Mouse (Mus musculus) left cerebral cortex, adult 11 months (tissue): ENCODE measurements around the gene Selplg.
"Not testable (repeated sequence)": the region's sequence is repeated elsewhere in the genome, so short reads cannot be mapped to it uniquely, and the experiment has no call there.

Experiments used
- DNase-seq: peaks from one replicate; pipeline ENCODE4 v3.0.0; 2022; ENCODE audit warnings: low spot score

Selplg gene

DNA sequence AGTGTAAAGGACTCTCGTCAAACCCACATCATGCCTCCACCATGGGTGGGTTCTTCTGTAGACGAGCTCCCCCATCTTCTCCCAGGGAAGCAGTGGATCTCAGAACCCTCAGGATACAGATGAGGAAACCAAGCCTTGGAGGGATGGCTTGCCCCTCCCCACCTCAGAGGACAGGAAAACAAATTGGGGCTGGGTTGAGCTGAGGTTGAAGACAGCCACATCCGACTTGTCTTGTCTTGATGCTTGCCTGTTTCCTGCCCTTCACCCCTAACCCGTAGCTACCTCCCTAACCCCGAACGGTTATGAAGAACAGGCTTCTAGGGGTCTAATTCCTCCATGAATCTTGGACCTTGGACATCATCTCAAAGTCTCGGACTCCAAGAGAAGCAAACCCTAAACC lies 6.9 kb downstream of the Selplg start:
- no peak for DNase-seq

DNA sequence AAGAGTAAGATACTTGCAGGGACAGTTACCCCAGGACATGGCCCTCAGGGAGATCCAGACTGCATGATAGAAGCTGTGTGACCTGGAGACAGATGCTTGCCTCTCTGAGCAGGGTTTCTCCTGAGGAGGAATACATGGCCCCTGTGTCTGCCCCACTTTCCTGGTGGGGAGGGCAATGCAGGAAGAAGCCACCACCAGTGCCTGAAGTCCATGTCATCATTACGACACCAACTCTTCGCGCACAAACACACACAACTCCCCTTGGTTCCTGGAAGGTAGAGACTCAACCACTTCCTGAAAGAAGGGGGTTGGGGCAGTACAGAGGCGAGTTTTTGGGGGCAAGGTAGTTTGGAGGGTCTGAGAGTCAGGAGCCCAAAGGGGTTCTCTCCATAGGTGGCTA lies 8.2 kb downstream of the Selplg start:
- DNase-seq = no peak

DNA sequence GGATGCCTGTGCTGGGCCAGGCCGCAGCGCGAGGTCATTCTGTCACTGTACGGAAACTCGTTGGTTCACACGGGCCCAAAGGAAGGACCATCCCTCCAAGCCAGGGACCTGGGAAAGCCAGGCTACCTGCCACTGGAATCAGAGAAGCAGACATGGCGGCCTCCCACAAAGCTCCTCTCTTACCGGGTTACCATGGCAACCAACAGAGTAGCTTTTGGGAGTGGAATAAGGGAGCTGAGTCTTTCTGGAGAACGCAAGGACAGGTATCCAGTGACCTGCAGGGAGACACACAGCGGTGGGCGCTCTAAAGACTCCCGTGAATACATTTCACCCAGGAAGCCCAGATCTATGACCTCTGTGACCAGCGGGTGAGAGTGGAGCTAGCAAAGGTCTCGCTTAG lies 13.9 kb downstream of the Selplg start:
- no peak for DNase-seq

DNA sequence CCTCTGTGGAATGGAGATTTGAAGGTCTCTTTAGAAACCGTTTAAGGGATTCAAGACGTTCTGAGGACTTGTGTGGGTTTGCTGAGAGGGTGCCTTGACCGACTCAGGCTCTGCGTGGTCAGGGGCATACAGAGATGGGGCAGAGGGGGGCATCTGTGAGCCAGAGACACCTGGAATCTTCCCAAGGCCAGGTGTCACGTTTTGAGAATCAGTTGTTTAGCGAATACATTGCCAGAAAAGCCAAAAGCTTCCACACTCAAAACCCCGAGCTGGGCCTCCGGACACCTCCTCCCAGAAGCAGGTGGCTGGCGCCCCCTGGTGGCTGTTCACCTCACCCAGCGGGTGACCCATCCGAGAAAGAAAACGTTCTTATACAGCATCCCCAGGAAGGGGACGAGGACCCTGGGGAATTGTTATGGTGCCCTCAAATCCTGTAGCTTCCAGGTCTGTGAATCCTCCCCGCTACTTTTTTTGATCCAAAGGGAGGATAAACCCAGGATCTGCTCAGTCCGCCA lies 16.7 kb downstream of the Selplg start:
- DNase-seq = no peak

DNA sequence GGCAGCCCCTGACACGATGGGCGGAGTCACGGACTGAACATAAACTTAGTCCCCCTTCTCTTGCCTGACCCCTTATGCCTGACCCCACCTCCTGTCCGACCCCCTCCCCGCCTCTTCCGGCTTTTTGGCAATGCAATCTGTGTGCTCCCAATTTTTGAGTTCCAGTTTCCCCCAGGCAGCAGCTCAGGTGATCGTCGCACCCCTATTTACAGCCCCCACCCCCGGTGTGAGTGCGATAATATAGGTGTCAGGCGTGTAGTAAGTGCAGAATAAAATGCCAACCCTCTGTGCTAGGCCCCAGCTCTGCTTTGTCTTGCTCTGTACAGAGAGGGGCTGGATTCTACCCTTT lies 17.4 kb downstream of the Selplg start:
- DNase-seq = no peak

DNA sequence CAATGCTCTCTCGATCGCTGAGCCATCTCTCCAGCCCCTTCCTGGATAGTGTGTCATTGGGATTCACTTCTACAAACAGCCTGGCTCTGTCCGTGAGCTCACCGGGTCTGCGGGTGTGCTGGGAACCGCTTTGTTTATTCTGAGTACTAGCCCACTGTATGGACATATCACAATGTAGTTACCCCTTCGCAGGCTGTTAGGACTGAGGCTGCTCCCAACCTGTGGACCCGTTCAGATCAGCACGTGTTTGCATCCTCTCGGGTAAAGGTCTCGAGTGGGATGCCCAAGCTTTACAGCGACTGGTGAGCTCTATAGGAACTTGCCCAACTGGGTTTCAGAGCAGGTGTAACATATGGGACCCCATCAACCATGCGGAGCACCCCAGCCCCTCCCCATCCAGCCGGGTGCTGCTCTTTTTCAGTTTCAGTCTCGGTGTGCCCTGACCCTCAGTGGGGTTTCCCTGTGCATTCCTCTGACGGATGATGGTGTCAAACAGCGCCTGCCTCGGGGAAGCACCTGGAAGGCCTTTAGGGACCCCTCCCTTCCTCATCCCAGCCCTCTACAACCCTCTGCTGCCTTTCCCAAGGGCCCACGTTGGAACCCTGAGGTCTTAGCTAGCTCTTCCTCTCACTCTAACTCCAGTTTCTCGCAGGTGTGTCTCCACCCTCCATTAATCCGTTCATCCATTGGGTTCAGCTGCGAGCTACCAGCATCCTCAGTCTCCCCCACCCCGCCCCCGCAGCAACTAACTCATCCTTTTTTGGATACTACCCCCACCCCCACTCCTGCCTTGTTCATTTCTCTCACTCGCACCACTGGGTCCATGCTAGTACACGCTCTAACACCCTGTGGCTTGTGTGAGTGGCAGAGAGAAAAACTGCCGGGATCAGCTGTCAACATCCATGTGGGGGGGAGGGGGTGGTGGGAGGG lies 18.1 kb downstream of the Selplg start:
- DNase-seq = no peak

DNA sequence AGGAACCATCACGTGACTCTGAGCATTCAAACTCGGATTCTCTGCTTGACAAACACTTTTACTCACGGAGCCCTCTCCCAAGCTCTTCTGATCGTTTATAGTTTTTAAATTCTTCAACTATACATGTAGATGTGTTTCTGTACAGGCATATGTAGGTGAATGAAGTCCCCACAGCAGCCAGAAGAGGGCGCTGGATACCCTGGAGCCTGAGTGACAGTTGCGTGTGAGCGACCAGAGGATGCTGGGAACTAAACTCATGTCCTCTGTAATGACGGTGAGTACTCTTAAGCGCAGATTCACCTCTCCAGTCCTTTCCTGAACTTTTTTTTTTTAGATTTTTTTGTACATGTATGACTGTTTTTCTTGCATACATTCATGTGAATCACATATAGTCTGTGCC lies 18.8 kb downstream of the Selplg start:
- no peak for DNase-seq

DNA sequence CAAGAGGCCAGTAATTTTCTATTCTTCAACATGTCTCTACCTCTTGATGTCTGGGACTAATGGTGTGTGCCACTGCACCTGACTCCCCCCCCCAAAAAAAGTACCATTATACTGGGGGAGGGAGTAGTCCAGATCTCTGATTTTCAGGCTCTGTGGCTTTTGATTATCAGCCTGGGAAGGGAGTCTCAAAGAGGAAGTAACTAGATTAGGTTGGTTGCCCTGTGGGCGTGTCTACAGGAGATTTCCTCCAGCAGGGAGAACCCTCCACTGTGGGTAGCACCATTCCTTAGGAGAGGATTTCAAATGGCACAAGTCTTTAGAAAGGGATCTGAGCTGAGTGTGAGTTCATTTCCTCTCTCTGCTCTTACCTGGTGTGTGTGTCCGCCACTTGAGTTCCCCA lies 19.8 kb downstream of the Selplg start:
- no peak for DNase-seq

DNA sequence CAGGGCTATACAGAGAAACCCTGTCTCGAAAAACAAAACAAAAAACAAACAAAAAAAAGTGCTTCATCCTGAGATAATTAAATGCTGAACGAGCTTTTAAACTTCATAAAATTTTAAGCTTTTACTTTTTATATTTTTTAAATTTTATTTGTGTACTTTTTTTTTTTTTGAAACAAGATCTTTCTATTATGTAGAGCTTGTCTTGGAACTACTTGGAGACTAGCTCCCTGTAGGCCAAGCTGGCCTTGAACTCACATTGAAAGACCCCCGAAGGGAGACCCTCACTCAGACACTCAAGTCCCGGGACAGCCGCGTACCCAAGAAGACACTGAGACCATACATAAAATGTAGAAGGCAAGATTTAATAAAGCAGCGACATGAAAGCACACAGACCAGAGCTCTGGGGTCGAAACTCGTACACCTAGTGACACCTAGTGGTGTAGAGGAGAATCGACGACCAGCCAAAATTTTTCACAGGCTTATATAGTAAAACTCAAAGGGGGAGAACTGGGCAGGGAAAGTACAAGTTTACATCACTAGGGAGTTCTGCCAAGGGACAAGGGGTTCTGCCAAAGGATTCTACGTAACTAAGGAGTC lies 20.5 kb downstream of the Selplg start:
- DNase-seq = not testable (repeated sequence)

DNA sequence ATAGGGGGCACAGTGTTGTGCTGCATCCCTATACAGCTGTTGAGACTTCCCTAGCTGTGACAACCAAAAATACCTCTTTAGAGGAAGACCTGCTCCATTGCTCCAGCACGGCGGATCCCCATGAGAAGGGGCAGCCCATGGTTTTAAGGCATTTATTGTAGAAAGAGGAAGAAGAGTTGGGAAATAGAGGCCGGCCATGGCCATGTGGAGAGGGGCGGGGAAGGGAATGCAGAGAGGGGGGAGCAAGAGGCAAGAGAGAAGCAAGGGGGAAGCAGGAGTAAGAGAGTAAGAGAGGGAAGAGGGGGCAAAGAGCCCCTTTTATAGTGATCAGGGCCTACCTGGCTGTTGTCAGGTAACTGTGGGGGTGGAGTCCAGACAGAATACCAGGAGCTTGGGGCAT lies 22.3 kb downstream of the Selplg start:
- DNase-seq = no peak

DNA sequence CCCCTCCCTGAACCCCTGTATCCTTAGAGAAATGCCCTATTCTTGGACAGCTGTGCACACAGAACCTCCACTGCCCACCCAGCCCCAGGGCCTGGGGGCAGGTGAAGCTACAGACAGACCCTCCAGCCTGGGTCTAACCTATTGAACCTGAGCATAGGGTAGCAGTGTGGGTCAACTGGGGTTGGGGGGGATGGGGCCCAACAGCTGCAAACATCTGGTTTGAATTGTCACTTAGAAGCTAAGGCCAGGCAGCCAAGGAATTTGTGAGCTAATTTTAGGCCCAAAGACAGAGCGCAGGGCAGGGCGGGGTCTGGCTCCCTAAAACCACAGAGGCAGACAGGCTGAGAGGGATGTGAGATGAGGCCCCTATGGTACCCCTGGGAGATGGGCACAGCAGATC lies 24.3 kb downstream of the Selplg start:
- DNase-seq = no peak

DNA sequence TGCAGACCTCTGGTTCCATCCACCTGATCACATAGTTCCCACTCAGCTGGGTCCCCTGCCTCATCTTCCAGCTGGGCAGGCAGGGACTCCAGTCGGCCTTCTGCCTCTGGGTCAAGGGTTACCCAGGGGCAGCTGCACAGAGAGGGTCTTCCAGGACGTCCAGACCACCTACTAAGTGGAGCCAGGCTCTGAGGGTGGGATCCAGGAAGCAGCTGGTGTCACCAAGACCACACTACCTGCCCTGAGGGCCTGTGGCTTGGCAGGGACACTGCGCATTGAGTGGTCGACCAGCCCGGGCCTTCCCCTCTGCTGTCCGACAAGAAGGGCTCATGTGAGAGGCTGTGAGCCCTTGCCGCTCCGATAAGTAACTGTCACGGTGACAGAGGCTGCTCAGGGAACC lies 24.7 kb downstream of the Selplg start:
- DNase-seq = no peak

DNA sequence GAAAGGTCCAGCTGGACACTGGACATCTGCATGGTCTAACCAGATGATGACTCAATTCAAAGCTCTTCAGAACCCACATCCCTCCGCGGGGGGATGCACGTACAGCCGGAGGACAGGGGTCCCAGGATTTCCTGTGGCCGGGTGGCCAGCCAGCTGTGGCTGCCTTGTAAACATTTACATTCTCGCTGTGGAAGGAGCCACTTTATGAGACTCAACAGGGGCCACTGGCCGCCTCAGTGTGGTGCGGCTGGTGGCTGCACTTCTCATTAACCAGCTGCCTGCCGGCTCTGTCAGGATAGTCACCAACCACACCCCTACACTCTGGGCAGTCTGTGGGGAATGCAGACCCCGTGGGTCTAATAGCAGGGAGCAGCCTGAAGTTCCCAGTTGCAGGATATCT lies 26.0 kb downstream of the Selplg start:
- DNase-seq = no peak

DNA sequence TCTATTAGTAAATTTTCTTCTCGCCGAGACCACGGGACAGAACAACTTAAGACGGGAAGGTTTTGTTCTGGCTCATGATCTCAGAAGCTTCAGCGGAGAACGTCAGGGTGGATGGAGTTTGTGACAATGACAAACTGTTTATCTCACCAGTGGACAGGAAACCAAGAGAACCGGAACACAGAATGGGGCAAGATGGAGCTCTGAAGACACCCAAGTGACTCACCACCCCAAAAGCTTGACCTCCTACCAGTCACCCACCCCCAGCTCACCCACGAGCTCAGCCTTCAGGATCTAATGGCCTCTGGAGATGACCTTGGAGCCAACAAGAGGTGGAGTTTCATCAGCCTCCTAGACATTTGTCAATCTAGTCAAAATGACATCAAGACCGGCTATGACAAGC lies 27.1 kb downstream of the Selplg start:
- DNase-seq = no peak

DNA sequence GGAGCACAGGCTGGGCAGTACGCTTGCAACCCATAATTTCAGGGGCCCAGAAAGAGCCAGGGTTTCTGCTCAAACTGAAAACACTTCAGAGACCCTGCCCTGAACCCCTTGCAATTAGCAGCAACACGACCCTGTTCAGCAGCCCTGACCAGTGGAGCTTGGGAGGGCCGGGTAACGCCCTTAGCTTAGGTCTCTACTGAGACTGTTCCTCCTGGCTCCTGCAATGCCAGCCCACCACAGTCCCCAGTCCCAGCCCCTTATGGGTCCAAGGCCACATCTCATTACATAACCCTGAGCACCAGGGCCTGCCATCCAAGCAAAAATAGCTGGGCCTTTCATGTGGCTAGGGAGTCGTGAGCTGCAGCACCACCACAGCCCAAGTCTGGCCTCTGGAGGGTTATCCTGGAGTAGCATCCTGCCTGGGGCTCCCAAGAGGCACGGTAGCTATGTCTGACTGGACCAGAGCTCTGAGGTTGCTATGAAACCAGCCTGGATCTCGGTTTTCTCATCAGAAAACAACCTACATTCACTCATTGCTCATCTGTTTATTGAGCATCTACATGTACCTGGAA lies 28.0 kb downstream of the Selplg start:
- DNase-seq = no peak

DNA sequence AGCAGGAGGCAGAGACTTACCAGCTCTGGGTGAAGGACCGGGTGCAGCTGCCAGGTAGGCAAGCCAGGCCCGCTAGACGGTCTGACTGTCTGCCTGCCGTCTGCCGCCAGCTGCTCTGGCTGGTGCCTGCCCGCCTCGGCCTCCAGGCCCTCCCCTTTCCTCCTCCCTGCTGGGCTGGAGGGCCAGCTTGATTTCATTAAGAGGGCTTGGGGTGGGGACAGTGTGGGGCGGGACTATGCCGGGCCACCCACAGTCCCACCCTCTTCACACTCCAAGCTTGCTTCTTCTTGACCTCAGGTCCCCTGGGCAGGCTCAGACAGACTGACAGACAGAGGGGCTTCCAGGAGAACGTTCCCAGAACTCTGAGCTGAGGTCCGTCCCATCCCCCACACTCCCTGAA lies 32.2 kb downstream of the Selplg start, which contains the start of gene Tmem119:
Gene Tmem119, minus strand, starts transcription at position 237 of the 400 bp plus-strand sequence.
- DNase-seq = no peak

DNA sequence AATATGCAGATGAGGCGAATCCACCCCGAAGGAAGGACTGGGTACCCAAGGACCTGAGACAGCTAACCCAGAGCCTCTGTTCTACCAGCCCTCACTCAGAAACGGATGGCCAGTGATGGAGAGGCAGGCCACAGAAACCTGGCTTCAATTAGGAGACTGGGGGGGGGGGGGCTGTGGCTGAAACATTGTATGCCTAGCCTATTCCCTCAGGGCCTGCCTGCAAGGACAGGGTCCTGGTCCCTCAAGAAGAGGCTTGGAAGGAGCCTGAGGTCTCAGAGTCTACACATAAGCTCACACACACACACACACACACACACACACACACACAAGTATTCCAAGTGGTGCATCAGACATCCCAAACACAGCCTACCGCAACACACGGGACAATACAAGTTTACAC lies 32.8 kb downstream of the Selplg start:
- DNase-seq = no peak

DNA sequence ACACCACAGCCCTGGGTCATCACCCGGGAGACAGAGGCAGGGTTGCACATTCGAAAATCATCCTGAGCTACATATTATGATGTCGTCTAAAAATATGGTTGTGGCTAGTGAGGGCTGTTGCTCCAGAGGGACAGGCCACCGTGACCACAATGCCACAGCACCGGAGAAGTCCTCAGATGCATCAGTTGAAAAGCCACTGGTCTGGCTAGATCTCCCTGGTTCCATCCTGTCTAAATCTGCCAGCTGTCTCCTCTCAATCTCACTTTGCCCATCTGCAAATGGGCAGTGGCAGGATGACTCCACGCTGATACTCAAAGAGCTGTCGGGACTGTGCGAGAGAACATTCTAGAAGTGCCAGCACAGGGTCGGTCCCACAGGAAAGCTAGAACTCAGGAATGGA lies 33.9 kb downstream of the Selplg start:
- DNase-seq = no peak

DNA sequence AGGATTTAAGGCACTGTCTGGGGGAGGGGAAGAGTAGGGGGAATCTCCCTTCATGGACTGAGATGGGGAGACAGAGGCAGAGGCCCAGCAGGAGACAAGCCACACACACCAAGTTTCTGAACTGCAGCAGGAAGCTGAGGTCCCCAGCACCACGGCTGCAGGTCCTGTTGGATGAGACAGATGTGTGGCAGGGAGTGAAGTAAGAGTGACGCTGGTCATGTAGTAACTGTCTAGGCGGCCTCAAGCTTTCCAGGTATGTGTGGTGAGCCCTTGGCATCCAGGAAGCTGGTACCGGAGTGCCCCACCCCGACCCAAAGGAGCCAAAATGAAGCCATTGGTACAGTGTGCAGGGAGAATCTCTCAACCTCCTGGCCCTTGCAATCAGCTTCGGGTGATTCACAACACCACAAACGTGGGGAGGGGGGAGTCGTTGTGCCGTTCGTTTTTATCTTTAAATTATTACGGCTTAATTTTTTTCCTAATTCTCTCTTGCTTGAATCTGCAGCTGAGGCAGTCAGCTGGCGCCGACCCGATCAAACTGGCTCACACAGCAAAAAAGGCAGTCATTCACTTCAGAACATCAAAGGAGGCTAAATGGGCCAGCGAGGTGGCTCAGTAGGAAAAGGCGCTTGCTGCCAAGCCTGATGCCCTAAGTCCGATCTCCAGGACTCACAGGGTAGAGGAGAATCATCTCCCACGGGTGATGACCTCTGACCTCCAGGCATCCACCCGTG lies 35.1 kb downstream of the Selplg start:
- no peak for DNase-seq

DNA sequence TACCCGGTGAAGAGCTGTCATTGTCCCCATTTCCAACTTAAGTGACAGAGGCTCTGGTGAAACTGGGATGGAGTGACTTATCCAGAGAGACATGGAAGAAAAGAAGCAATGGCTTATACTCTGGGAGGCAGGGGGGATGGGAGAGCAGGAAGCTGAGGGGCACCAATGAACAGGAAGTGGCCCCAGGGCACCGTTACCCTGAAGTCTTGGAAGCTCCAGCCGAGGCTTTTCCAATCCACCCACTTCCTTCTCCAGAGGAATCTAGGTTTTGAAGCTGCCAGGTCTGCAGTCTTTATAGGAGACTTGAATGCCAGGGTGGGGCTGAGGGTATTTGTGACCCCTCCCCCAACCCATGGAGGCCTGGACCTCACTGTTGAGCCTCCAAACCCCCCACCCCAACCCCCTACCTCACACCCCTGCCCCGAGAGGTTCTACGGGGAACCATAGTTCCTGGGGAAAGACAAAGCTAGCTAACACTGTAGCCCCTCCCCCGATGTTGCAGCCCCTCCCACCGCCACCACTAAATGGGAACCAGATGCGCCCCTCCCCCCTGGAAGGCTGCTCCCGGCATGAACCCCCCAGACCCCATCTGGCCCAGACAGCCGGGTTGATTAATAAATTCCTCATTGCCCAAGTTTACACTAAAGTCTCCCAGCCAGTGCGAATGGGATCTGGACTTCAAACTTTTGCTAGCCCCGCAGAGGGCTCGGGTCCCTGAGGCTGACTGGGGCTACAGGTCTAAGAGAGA lies 35.9 kb downstream of the Selplg start:
- no peak for DNase-seq

DNA sequence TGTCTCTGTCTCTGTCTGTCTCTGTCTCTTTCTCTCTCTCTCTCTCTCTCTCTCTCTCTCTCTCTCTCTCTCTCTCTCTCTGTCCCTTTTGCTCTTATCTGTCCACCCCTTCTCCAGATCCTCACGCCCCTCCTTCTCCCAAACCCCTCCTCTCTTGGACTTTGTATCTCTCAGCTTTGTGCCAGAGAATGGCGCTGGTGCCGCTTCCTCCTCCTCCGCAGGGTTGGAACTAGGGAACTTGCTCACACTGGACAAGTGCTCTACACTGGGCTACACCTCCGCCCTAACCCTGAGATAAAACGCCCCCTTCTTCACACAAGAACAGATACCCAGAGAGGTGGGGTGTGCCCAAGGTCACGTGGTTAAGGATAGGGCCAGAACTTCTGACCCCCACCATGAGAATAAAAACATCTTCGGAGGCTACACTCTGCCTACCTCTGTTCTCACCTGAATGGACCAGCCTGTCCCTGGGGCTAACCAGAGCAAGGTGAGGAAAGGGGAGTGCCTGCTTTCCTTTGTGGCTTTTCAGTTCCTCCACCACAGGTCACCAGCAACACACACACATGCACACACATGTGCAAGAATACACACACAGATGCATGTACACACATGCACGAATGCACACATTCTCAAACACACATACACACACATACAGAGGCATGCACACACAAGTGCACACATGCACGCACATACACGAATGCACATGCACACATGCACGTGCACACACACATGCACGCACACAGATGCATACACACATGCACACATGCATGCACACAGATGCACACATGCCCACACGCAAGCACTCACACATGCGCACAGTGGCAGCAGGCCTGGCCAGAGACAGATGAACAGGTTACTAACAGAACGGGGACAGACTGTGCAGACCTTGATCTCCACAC lies 41.0 kb downstream of the Selplg start:
- DNase-seq = no peak
